Mouse (Mus musculus) neural tube, embryonic 12.5 days (tissue): ENCODE measurements around the gene H2afv. TPM values are rescaled to one million over a fixed set of nuclear protein-coding genes. Genes with fewer than 3 reads are reported as not detected.

Source experiments
- ATAC-seq: fragments of 200-750 bp; cut with Nextera tagmentation; 2 replicates; pipeline ENCODE4 v1.8.0; 2017; ENCODE audit warnings: low read depth, mild to moderate bottlenecking, moderate TSS enrichment, moderate library complexity; ENCODE audit not compliant: low FRiP score
- H3K27ac ChIP-seq: fragments of 300-500 bp; sonication (generic); 2 replicates; pipeline ENCODE4 v1.5.1; 2016
- H3K27me3 ChIP-seq: fragments of 300-500 bp; sonication (generic); replicated peaks from 2 replicates; pipeline ENCODE4 v1.6.1; 2016; ENCODE audit warnings: mild to moderate bottlenecking
- H3K36me3 ChIP-seq: fragments of 300-500 bp; sonication (generic); 2 replicates; pipeline ENCODE4 v1.6.1; 2016; ENCODE audit warnings: mild to moderate bottlenecking
- H3K4me1 ChIP-seq: fragments of 300-500 bp; sonication (generic); 2 replicates; pipeline ENCODE4 v1.6.1; 2016
- H3K4me2 ChIP-seq: fragments of 300-500 bp; sonication (generic); replicated peaks from 2 replicates; pipeline ENCODE4 v1.6.1; 2016; ENCODE audit warnings: mild to moderate bottlenecking
- H3K4me3 ChIP-seq: fragments of 300-500 bp; sonication (generic); 2 replicates; pipeline ENCODE4 v1.5.1; 2016
- H3K9ac ChIP-seq: fragments of 300-500 bp; sonication (generic); 2 replicates; pipeline ENCODE4 v1.6.1; 2016; ENCODE audit warnings: mild to moderate bottlenecking
- H3K9me3 ChIP-seq: fragments of 300-500 bp; sonication (generic); 2 replicates; pipeline ENCODE4 v1.6.1; 2016; ENCODE audit warnings: mild to moderate bottlenecking
- WGBS: fragments of 180-500 bp; shearing (Covaris S2); methylation state at CpG from one replicate; pipeline ENCODE4 v1.1.7; 2016; 5-methylcytosine and 5-hydroxymethylcytosine counted together
- polyA plus RNA-seq: library from polyadenylated mRNA; unstranded; fragments of >200 nt; fragmentation: Nextera tagmentation; extraction: Ambion mirVana; gene quantifications from 2 replicates; pipeline ENCODE4 v1.2.1, GENCODE M21; 2016

H2afv gene
- polyA plus RNA-seq, 1 experiment from 2014 or later, result 580 TPM

DNA sequence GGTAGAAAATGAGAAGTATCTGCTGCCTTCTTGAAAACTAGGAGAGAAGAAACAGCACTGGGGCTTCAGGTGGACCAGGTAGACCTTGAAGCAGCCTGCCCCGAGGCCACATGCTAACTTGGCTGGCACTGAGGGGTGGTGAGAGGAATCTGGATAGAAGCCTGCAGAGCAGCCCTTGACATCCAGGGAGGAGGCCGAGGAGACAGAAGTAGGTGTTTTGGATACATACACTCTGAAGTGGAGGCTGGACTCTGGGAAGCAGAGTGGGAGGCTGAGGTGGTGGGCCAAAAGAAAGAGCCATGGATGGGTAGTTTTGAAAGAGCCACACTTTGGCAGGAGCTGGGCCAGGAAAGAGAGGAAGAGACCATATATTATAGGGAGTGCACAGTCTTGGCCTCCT is 35.0 kb upstream of the H2afv start:
- Histone ChIP-seq H3K27ac (no peak overlapping the region), H3K4me1 (peaks cover 4% of the 10 kb centered on the region), H3K9ac (no peak overlapping the region), H3K4me2 (no peak overlapping the region), H3K9me3 (no peaks in the 10 kb centered on the region), H3K36me3 (no peaks in the 10 kb centered on the region), H3K4me3 (no peak overlapping the region), H3K27me3 (no peaks in the 10 kb centered on the region)
- 82% methylated on average over 2 of the region's 2 CpGs for WGBS
- ATAC-seq, result no peak

DNA sequence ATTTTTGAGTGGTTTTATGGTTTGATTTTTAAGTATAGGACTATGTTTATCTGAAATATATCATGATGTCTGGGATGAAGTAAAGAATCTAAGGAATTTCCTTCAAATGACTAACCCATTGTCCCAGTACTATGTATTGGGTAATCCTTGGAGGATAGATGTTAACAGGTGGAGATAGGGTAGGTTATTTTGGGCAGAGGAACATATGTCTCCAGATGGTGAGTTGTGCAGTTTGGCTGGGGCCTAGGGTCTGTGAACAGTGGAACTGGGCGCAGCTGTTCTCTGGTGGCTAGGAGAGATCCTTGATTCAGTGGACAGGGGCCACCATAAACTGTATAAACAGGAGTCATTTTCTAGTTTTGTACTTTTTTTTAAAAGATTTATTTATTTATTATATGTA is 33.1 kb upstream of the H2afv start:
- H3K4me2 ChIP-seq, result no peak overlapping the region
- 91% methylated on average over 1 of the region's 1 CpGs for WGBS
- no peak for ATAC-seq

GRCm38 (mm10) chr11:6476876-6477275 is 32.6 kb upstream of the H2afv start:
- Histone ChIP-seq H3K4me2 (no peak overlapping the region), H3K9ac (no peak overlapping the region), H3K36me3 (no peaks in the 10 kb centered on the region), H3K9me3 (no peaks in the 10 kb centered on the region), H3K27ac (no peak overlapping the region), H3K4me3 (no peak overlapping the region), H3K27me3 (no peaks in the 10 kb centered on the region), H3K4me1 (peaks cover 22% of the 10 kb centered on the region)
- ATAC-seq, result no peak
- WGBS, result 78% methylated on average over 6 of the region's 6 CpGs

More for the DNA sequence above, 33.1 kb upstream of the H2afv start:
- H3K27ac ChIP-seq, result no peak overlapping the region
- no peaks in the 10 kb centered on the region for H3K9me3 ChIP-seq
- H3K36me3 ChIP-seq, result no peaks in the 10 kb centered on the region
- H3K4me1 ChIP-seq, result peaks cover 18% of the 10 kb centered on the region
- no peak overlapping the region for H3K9ac ChIP-seq
- no peak overlapping the region for H3K4me3 ChIP-seq
- no peaks in the 10 kb centered on the region for H3K27me3 ChIP-seq

- WGBS, result under 1% methylated on average over 54 of the region's 76 CpGs
- Histone ChIP-seq H3K9ac (peak within 1 kb of the TSS; percentile 97), H3K9me3 (no peaks in the 10 kb centered on the region), H3K4me1 (peaks cover 25% of the 10 kb centered on the region), H3K27ac (peak within 1 kb of the TSS; percentile 97), H3K36me3 (no peaks in the 10 kb centered on the region), H3K27me3 (no peaks in the 10 kb centered on the region), H3K4me3 (peak within 1 kb of the TSS; percentile 98), H3K4me2 (peak within 1 kb of the TSS; percentile 84)
- ATAC-seq, result peak; percentile 94
Measured at GRCm38 (mm10) chr11:6475867-6476484, 31.7 kb upstream of the H2afv start, which contains the start of gene Purb. Gene Purb, minus strand, starts transcription at chr11:6475917.

- no peaks in the 10 kb centered on the region for H3K36me3 ChIP-seq
- H3K27me3 ChIP-seq, result no peaks in the 10 kb centered on the region
- no peaks in the 10 kb centered on the region for H3K9me3 ChIP-seq
- peak overlapping the region; percentile 97 for H3K9ac ChIP-seq
- H3K4me3 ChIP-seq, result peak overlapping the region; percentile 98
- ATAC-seq, result peak; percentile 25; the same call in 1 of the 2 replicates
- H3K4me2 ChIP-seq, result peak overlapping the region; percentile 84
- H3K4me1 ChIP-seq, result peaks cover 34% of the 10 kb centered on the region
- WGBS, result under 1% methylated on average over 109 of the region's 109 CpGs
- H3K27ac ChIP-seq, result peak overlapping the region; percentile 97
Measured at GRCm38 (mm10) chr11:6474874-6475731, 30.9 kb upstream of the H2afv start.

DNA sequence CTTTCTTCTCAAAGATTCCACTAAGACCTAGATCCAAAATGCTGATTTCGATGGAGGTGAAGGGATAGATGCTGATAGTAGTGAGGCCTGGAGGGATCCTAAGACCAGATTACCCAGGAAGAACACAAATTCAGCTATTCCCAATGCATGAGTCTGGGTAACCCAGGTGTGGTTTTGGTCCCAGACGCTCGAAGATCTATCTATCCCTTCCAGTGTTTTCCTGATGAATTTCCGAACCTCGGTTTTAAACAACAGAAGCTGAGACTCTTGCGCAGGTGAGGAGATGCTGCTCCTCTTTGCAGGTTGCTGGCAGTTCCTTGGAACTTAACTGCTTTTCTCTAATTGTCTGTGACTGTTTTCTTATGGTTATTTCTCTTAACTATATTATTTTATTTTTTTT is 30.1 kb upstream of the H2afv start:
- H3K4me1 ChIP-seq, result peaks cover 38% of the 10 kb centered on the region
- no peaks in the 10 kb centered on the region for H3K9me3 ChIP-seq
- H3K27ac ChIP-seq, result peak overlapping the region; percentile 97; the same call in 1 of the 2 replicates
- H3K9ac ChIP-seq, result peak overlapping the region; percentile 97
- H3K4me3 ChIP-seq, result peak overlapping the region; percentile 98
- ATAC-seq, result no peak
- no peaks in the 10 kb centered on the region for H3K27me3 ChIP-seq
- H3K36me3 ChIP-seq, result no peaks in the 10 kb centered on the region
- H3K4me2 ChIP-seq, result peak overlapping the region; percentile 84
- 41% methylated on average over 6 of the region's 6 CpGs for WGBS

DNA sequence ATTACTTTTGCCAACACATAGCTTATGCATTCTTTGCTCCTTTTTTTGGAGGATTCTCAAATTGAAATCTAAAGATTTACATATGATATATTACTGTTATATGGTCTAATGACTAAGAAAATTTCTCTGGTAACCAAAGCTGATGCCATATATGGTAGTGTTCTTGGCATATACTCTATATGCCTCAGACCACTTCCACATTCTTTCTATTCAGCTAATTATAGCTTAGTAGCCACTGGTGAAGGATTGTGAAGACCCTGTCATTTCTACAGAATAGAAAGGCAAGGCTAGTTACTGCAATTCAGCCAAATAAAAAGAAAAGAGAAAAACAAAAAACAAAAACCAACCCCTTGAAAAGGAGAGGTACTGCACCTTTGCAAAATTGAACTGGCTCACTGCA is 27.8 kb upstream of the H2afv start:
- H3K4me2 ChIP-seq, result peak overlapping the region; percentile 84
- H3K4me3 ChIP-seq, result peak overlapping the region; percentile 31
- H3K27me3 ChIP-seq, result no peaks in the 10 kb centered on the region
- H3K27ac ChIP-seq, result no peak overlapping the region
- ATAC-seq, result no peak
- peak overlapping the region; percentile 57 for H3K9ac ChIP-seq
- H3K4me1 ChIP-seq, result peaks cover 43% of the 10 kb centered on the region
- H3K9me3 ChIP-seq, result no peaks in the 10 kb centered on the region
- H3K36me3 ChIP-seq, result peaks cover 6% of the 10 kb centered on the region; the same call in 1 of the 2 replicates

DNA sequence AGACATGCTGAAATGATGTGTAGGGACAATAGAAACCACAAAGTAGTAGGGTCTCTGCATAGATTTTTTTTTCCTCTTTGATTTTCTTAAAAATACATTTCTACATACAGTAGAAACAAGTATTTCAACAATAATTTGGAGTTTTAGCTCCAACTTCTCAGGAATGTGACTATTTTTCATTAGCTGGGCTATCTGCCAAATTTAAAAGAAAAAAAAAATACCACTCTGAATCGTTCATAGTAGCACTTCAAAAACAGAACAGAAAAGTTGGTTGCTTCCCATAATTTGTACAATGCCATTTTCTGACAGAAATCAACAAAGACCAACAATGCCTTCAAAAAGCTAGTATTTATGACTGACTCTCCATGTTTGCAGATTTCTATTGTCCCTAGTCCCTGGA is 27.2 kb upstream of the H2afv start:
- ATAC-seq, result no peak
- no peak overlapping the region for H3K27ac ChIP-seq

DNA sequence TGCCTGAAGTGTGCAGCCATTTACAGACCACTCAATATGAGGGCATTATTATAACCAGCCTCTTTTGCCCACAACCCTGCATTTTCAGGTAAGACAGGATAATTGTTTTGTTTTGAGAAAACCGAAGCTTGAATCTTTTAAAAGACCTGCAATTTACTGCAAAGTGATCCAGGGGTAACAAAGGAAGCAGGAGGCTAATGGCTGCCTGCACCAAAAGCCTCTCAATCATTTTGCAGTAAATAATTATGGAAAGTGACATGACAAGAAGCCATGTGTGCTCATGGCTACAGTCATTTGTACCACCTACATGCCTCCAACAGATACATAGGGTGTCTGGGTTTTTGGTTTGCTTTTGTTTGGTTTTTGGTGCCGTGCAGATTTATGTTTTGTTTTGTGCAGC is 26.8 kb upstream of the H2afv start:
- Histone ChIP-seq H3K9me3 (no peaks in the 10 kb centered on the region), H3K4me3 (peak overlapping the region; percentile 17), H3K36me3 (peaks cover 16% of the 10 kb centered on the region), H3K4me1 (peaks cover 43% of the 10 kb centered on the region), H3K27me3 (no peaks in the 10 kb centered on the region), H3K27ac (no peak overlapping the region), H3K9ac (peak overlapping the region; percentile 26; the same call in 1 of the 2 replicates), H3K4me2 (peak overlapping the region; percentile 84)
- no peak for ATAC-seq
- WGBS, result 54% methylated on average over 2 of the region's 2 CpGs

More for the DNA sequence above, 27.2 kb upstream of the H2afv start:
- peaks cover 12% of the 10 kb centered on the region for H3K36me3 ChIP-seq
- peak overlapping the region; percentile 57 for H3K9ac ChIP-seq
- H3K9me3 ChIP-seq, result no peaks in the 10 kb centered on the region
- peak overlapping the region; percentile 31 for H3K4me3 ChIP-seq
- H3K27me3 ChIP-seq, result no peaks in the 10 kb centered on the region
- H3K4me2 ChIP-seq, result peak overlapping the region; percentile 84
- H3K4me1 ChIP-seq, result peaks cover 43% of the 10 kb centered on the region
- 44% methylated on average over 1 of the region's 1 CpGs for WGBS

DNA sequence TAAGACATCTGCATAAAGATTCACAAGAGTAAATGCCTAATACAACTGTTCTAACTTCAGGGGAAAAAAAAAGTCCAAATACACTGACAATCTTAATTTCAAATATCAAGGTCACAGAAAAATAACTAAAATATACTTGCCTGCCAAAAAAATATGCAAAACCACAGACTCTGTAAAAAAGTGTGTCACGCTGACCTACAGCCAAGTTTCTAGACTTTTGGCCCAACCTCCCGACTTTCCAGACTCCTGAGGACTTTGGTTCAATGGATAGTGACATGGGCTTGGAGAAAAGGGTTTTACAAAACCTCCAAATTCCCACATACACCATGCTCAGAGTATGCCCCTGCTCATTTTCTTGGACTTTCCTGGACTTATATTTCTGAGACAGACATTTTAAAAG is 24.3 kb upstream of the H2afv start:
- ATAC-seq, result no peak
- H3K4me1 ChIP-seq, result peaks cover 33% of the 10 kb centered on the region
- no peak overlapping the region for H3K27ac ChIP-seq
- peaks cover 26% of the 10 kb centered on the region for H3K36me3 ChIP-seq
- H3K4me3 ChIP-seq, result no peak overlapping the region
- no peak overlapping the region for H3K9ac ChIP-seq
- H3K9me3 ChIP-seq, result no peaks in the 10 kb centered on the region
- peak overlapping the region; percentile 22; the same call in 1 of the 2 replicates for H3K4me2 ChIP-seq
- H3K27me3 ChIP-seq, result no peaks in the 10 kb centered on the region
- 92% methylated on average over 2 of the region's 2 CpGs for WGBS

DNA sequence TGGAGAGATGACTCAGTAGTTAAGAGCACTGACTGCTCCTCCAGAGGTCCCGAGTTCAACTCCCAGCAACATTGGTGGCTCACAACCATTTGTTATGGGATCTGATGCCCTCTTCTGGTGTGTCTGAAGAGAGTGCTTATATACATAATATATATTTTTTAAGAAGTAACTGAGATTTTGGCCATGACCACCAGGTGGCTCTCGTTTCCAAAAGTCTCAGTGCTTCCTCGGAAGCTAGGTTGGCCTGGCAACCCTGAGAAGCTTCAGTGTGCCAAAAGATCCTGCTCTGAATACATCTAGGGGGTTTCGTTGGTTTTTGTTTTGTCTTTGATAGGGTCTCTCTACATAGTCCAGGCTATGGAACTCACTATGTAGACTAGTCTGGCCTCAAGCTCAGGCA is 20.9 kb upstream of the H2afv start:
- Histone ChIP-seq H3K4me1 (peaks cover 9% of the 10 kb centered on the region; the same call in 1 of the 2 replicates), H3K36me3 (peaks cover 26% of the 10 kb centered on the region), H3K27me3 (no peaks in the 10 kb centered on the region), H3K27ac (no peak overlapping the region), H3K9ac (no peak overlapping the region), H3K4me2 (no peak overlapping the region), H3K9me3 (no peaks in the 10 kb centered on the region), H3K4me3 (no peak overlapping the region)
- 33% methylated on average over 4 of the region's 4 CpGs for WGBS
- no peak; the same call in 1 of the 2 replicates for ATAC-seq

GRCm38 (mm10) chr11:6463159-6463837 is 19.1 kb upstream of the H2afv start:
- WGBS, result 95% methylated on average over 6 of the region's 6 CpGs
- ATAC-seq, result no peak
- H3K27ac ChIP-seq, result no peak overlapping the region

More at GRCm38 (mm10) chr11:6463159-6463837, 19.1 kb upstream of the H2afv start:
- Histone ChIP-seq H3K4me3 (no peak overlapping the region), H3K4me1 (no peaks in the 10 kb centered on the region), H3K9ac (no peak overlapping the region), H3K36me3 (peaks cover 26% of the 10 kb centered on the region), H3K9me3 (no peaks in the 10 kb centered on the region), H3K4me2 (no peak overlapping the region), H3K27me3 (no peaks in the 10 kb centered on the region)
